Mouse (Mus musculus) CD4-positive, CD25-positive, alpha-beta regulatory T cell, adult 2 months (primary cell): ENCODE measurements around the gene Cldn14.

Source experiments
- DNase-seq: peaks from one replicate; pipeline ENCODE4 v3.0.0-alpha.2; 2012; ENCODE audit warnings: low read depth, low spot score

The Cldn14 gene

GRCm38 (mm10) chr16:93913881-93914576 lies 94.6 kb downstream of the Cldn14 start:
- DNase-seq: peak; percentile 77

- no peak for DNase-seq
These were observed 95.8 kb downstream of the Cldn14 start for GRCm38 (mm10) chr16:93912808-93913207.

GRCm38 (mm10) chr16:93912158-93912557 lies 96.5 kb downstream of the Cldn14 start:
- no peak for DNase-seq

- DNase-seq: no peak
These were observed 97.6 kb downstream of the Cldn14 start for GRCm38 (mm10) chr16:93910735-93911665.

- no peak for DNase-seq
These were observed 98.7 kb downstream of the Cldn14 start for GRCm38 (mm10) chr16:93909936-93910335.

GRCm38 (mm10) chr16:93908196-93908595 lies 100.4 kb downstream of the Cldn14 start:
- DNase-seq: peak; percentile 31

GRCm38 (mm10) chr16:93907761-93908160 lies 100.9 kb downstream of the Cldn14 start:
- peak; percentile 60 for DNase-seq

GRCm38 (mm10) chr16:93906156-93907014 lies 102.3 kb downstream of the Cldn14 start:
- DNase-seq: peak; percentile 75

GRCm38 (mm10) chr16:93903027-93903426 lies 105.6 kb downstream of the Cldn14 start:
- peak; percentile 39 for DNase-seq

GRCm38 (mm10) chr16:93893285-93893684 lies 115.4 kb downstream of the Cldn14 start:
- no peak for DNase-seq

- peak; percentile 51 for DNase-seq
These were observed 117.6 kb downstream of the Cldn14 start for GRCm38 (mm10) chr16:93890948-93891604.

GRCm38 (mm10) chr16:93888481-93888880 lies 120.2 kb downstream of the Cldn14 start:
- DNase-seq: no peak

- DNase-seq: no peak
These were observed 123.9 kb downstream of the Cldn14 start for GRCm38 (mm10) chr16:93884722-93885113.

GRCm38 (mm10) chr16:93884086-93884721 lies 124.4 kb downstream of the Cldn14 start:
- no peak for DNase-seq

GRCm38 (mm10) chr16:93883423-93884085 lies 125.1 kb downstream of the Cldn14 start, which contains the start of gene Chaf1b:
Chaf1b (plus strand) TSS chr16:93883901.
- peak; percentile 97 for DNase-seq

- no peak for DNase-seq
These were observed 130.8 kb downstream of the Cldn14 start for GRCm38 (mm10) chr16:93877612-93878380.

GRCm38 (mm10) chr16:93874841-93875240 lies 133.8 kb downstream of the Cldn14 start:
- DNase-seq: no peak
